Mouse (Mus musculus): ENCODE measurements around the gene Zc3h7b. TPM values are rescaled to one million over a fixed set of nuclear protein-coding genes. Genes with fewer than 3 reads are reported as not detected.

Gene Zc3h7b
- total and polyA plus RNA-seq, 3 experiments, result 30.9 to 74.9 (median 65.5) TPM

DNA sequence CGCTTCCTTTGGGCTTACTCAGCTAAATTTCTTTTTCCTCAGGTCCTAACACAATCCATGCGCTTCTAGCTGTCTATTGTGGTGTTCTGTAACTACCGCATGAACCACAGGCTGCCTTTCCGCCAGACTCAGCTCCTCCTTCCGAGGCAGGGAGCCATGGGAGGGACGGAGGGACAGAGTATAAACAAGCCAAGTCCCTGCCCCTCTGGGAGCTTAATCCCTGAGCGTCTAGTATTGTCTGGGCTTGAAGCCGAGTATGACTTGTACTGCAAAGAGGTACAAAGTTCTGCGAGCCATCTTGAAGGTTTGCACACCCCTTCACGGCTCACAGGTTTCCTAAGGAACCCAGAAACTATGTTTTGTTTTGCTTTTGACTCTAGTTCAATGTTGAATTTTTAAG is 65.3 kb downstream of the Zc3h7b start:
- TF ChIP-seq CTCF (IDR thresholded peaks at IDR 0.05) (no peak), EP300 (IDR thresholded peaks at IDR 0.05; ENCODE audit: insufficient read depth, low read depth, low read length) (peak; percentile 96), POLR2A (IDR thresholded peaks at IDR 0.05; ENCODE audit: insufficient read depth, low read depth, low read length) (peak; percentile 90)
- Histone ChIP-seq H3K79me2 (replicated peaks; ENCODE audit: control insufficient read depth, insufficient read depth, low read length) (peaks cover 10% of the 10 kb centered on the region), H3K27ac (peak overlapping the region; percentile 98), H3K27me3 (ENCODE audit: control insufficient read depth, insufficient read depth, low read length) (no peaks in the 10 kb centered on the region), H3K4me1 (ENCODE audit: control insufficient read depth, insufficient read depth, low read length) (peaks cover 28% of the 10 kb centered on the region), H3K4me3 (peak overlapping the region; percentile 78), H3K36me3 (ENCODE audit: control insufficient read depth, insufficient read depth, low read length) (peaks cover 27% of the 10 kb centered on the region), H3K9ac (ENCODE audit: low read depth, low read length) (peak overlapping the region; percentile 80)
- DNase-seq, result peak; percentile 92 to 95
- WGBS, result under 1% methylated on average over 10 of the region's 10 CpGs
- intact Hi-C loops (cut with DNase I), result no loop called here

DNA sequence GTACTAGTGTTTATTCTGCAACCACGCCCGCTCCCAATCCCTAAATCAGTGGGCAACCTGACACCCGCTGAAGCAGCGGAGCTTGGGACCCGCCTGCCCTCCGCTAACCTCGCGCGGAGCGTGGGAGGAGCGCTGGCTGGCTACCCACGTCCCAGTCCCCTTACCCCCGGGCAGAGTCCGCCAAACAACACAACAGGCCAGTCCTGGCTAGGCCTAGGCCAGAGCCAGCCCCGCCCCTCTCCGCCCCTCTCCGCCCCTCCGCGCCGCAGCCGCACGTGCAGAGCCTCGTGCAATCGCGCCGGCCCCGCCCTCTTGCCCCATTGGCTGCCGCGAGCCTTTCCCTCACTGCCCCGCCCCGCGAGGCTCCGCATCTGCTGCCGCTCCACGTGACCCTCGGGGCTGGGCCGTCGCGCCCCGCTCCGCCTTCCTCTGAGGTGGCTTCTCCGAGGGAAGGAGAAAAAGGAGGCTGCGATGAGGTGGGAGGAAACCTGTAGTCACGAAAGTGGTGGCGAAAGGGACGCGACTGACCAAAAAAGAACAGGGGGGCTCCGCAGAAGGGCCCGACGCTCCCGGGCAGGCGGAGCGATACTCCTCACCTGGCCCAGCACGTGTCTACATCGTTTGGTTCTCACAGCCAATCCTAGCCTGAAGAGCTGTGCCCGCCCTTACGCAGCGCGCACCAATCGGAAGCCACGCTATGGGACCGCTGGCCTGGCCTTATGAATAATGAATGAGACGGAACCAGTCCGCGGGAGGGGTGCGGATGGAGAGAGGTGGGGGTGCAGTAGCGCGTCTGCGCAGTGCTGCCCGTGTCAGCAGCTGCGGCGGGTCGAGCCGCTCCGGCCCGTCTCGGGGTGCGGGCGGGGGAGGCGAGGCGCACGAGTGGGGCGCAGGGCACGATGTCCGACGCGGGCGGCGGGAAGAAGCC is 66.1 kb downstream of the Zc3h7b start:
- Histone ChIP-seq H3K4me1 (ENCODE audit: control insufficient read depth, insufficient read depth, low read length) (peaks cover 22% of the 10 kb centered on the region), H3K27ac (peak overlapping the region; percentile 98), H3K4me3 (peak overlapping the region; percentile 78), H3K27me3 (ENCODE audit: control insufficient read depth, insufficient read depth, low read length) (no peaks in the 10 kb centered on the region), H3K79me2 (replicated peaks; ENCODE audit: control insufficient read depth, insufficient read depth, low read length) (peaks cover 10% of the 10 kb centered on the region), H3K9ac (ENCODE audit: low read depth, low read length) (peak overlapping the region; percentile 89), H3K36me3 (ENCODE audit: control insufficient read depth, insufficient read depth, low read length) (peaks cover 19% of the 10 kb centered on the region)
- WGBS, result under 1% methylated on average over 89 of the region's 89 CpGs
- TF ChIP-seq POLR2A (IDR thresholded peaks at IDR 0.05; ENCODE audit: insufficient read depth, low read depth, low read length), result peak; percentile 81
- no peak for TF ChIP-seq CTCF (IDR thresholded peaks at IDR 0.05)
- TF ChIP-seq EP300 (IDR thresholded peaks at IDR 0.05; ENCODE audit: insufficient read depth, low read depth, low read length), result peak; percentile 88
- intact Hi-C loops (cut with DNase I), result no loop called here
- peak; percentile 98 to 99 for DNase-seq

DNA sequence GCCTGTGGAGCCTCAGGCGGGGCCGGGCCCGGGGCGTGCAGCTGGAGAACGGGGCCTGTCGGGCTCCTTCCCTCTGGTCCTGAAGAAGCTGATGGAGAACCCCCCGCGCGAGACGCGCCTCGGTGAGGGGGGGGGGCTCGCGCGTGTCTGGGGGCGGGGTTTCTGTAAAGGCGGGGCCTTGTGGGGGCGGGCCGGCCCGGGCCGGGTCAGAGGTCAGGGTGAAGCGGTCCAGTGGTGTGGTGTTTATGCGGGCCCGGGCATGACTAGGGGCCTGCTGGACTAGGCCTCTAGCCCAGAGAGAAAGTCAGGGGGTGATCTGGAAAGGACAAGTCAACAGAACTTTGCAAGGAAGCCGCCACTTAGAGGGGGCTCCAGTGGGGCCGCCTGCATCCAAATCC is 66.7 kb downstream of the Zc3h7b start:
- Histone ChIP-seq H3K9ac (ENCODE audit: low read depth, low read length) (peak overlapping the region; percentile 89), H3K36me3 (ENCODE audit: control insufficient read depth, insufficient read depth, low read length) (peaks cover 21% of the 10 kb centered on the region), H3K4me3 (peak overlapping the region; percentile 78), H3K4me1 (ENCODE audit: control insufficient read depth, insufficient read depth, low read length) (peaks cover 20% of the 10 kb centered on the region), H3K79me2 (replicated peaks; ENCODE audit: control insufficient read depth, insufficient read depth, low read length) (peaks cover 10% of the 10 kb centered on the region), H3K27me3 (ENCODE audit: control insufficient read depth, insufficient read depth, low read length) (no peaks in the 10 kb centered on the region), H3K27ac (peak overlapping the region; percentile 98)
- intact Hi-C loops (cut with DNase I), result no loop called here
- DNase-seq, result no peak
- TF ChIP-seq EP300 (IDR thresholded peaks at IDR 0.05; ENCODE audit: insufficient read depth, low read depth, low read length), result no peak
- TF ChIP-seq POLR2A (IDR thresholded peaks at IDR 0.05; ENCODE audit: insufficient read depth, low read depth, low read length), result no peak; the same call in 1 of the 2 replicates
- TF ChIP-seq CTCF (IDR thresholded peaks at IDR 0.05), result no peak
- under 1% methylated on average over 26 of the region's 26 CpGs for WGBS

DNA sequence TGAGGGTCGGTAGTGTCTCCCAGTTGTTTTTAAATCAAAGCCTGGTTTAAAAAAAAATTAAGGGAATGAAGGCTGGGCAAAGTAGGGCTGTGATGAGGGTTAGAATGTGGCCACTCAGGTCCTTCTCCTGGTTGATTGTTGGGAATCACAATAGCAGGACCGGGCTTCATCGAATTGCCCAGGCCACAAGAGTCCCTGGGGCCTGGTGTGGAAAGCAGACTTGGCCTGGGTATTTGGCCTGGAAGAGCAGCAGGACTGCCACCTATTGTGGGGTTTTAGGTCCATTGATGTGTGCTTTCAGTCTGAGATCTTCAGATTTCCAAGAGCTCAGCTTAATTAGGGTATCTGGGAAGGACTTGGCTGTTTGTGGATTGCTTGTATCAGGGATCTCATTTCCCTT is 67.4 kb downstream of the Zc3h7b start:
- Histone ChIP-seq H3K4me3 (peak overlapping the region; percentile 78; the same call in 1 of the 2 replicates), H3K36me3 (ENCODE audit: control insufficient read depth, insufficient read depth, low read length) (peaks cover 19% of the 10 kb centered on the region), H3K9ac (ENCODE audit: low read depth, low read length) (peak overlapping the region; percentile 89), H3K79me2 (replicated peaks; ENCODE audit: control insufficient read depth, insufficient read depth, low read length) (peaks cover 10% of the 10 kb centered on the region), H3K4me1 (ENCODE audit: control insufficient read depth, insufficient read depth, low read length) (peaks cover 18% of the 10 kb centered on the region), H3K27ac (peak overlapping the region; percentile 98), H3K27me3 (ENCODE audit: control insufficient read depth, insufficient read depth, low read length) (no peaks in the 10 kb centered on the region)
- WGBS, result 7% methylated on average over 3 of the region's 3 CpGs
- TF ChIP-seq CTCF (IDR thresholded peaks at IDR 0.05) (peak; percentile 21; the same call in 1 of the 2 replicates), EP300 (IDR thresholded peaks at IDR 0.05; ENCODE audit: insufficient read depth, low read depth, low read length) (no peak)
- DNase-seq, result peak in 1 of 2 experiments; percentile 30
- intact Hi-C loops (cut with DNase I), result loop anchor here (2.0 kb wide), 1 partner anchor 15 kb away; no protein-coding TSS in a partner anchor

DNA sequence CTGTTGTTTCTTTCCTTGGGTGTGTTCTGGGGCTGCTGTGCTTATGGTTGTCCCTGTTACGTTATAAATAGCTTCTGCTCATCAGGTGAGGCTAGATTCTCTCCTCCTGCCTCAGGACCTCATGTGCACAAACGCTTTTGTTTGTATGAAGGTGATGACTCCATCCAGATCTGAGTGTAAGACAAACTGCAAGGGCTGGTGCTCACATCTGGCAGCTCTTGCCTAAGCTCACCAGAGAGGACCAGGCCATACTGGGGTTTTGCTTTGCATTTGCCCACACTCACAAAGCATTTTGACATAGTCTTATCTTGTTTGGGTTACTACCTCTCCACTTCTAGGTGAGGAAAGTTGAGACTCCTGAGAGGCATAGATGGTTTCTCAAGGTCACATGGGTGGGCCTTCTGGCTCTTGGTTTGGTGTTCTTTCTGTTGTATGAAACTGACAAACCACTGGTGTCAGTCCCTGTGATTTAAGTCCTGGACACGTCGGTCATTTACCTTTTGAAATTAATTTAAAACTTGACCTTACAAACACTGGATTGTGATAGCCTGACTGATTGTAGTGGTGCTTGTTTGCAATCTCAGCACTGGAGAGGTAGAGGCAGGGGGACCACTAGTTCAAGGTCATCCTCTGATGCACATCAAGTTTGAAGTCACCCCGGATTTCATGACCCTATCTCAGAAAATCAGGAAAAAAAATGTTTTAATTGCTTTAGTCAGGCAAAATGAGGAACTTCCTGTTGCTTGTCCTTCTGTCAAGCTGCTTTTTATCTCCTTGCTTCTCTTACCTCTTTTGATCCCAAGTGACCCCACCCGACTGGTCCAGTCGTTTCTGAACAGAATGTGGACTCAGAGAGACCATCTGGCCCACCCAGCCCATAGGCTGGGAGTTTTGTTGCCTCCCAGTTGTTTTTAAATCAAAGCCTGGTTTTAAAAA is 68.1 kb downstream of the Zc3h7b start:
- WGBS, result 55% methylated on average over 7 of the region's 7 CpGs
- intact Hi-C loops (cut with DNase I), result loop anchor here (1.0 to 2.0 kb wide), 2 partner anchors 16 to 18 kb away; no protein-coding TSS in a partner anchor
- DNase-seq, result no peak
- Histone ChIP-seq H3K4me1 (ENCODE audit: control insufficient read depth, insufficient read depth, low read length) (peaks cover 15% of the 10 kb centered on the region), H3K4me3 (no peak overlapping the region; the same call in 1 of the 2 replicates), H3K27me3 (ENCODE audit: control insufficient read depth, insufficient read depth, low read length) (no peaks in the 10 kb centered on the region), H3K9ac (ENCODE audit: low read depth, low read length) (peak overlapping the region; percentile 89), H3K36me3 (ENCODE audit: control insufficient read depth, insufficient read depth, low read length) (peaks cover 19% of the 10 kb centered on the region), H3K79me2 (replicated peaks; ENCODE audit: control insufficient read depth, insufficient read depth, low read length) (peaks cover 10% of the 10 kb centered on the region), H3K27ac (peak overlapping the region; percentile 0; the same call in 1 of the 2 replicates)
- no peak for TF ChIP-seq POLR2A (IDR thresholded peaks at IDR 0.05; ENCODE audit: insufficient read depth, low read depth, low read length)
- TF ChIP-seq CTCF (IDR thresholded peaks at IDR 0.05), result no peak
- TF ChIP-seq EP300 (IDR thresholded peaks at IDR 0.05; ENCODE audit: insufficient read depth, low read depth, low read length), result no peak

Measured in heart, adult 2 months (tissue).